Mouse (Mus musculus): ENCODE measurements around the gene Gtsf1l. TPM values are rescaled to one million over a fixed set of nuclear protein-coding genes. Genes with fewer than 3 reads are reported as not detected.
A peak's percentile ranks its signal among the peaks of the same experiment; 100 is the strongest.

The Gtsf1l gene
- polyA plus RNA-seq, 1 experiment from 2014 or later: not detected

GRCm38 (mm10) chr2:163075234-163075633 is 12.4 kb downstream of the Gtsf1l start:
- no peak for TF ChIP-seq CTCF (IDR thresholded peaks at IDR 0.05; ENCODE audit: low read depth)
- Histone ChIP-seq H3K4me3 (replicated peaks; ENCODE audit: low read depth, low read length) (no peak overlapping the region), H3K9ac (ENCODE audit: low read depth, low read length) (no peak overlapping the region), H3K27me3 (ENCODE audit: insufficient read depth, low read length) (no peaks in the 10 kb centered on the region), H3K4me1 (replicated peaks; ENCODE audit: insufficient read depth, low read length) (no peaks in the 10 kb centered on the region), H3K27ac (no peak overlapping the region), H3K4me2 (ENCODE audit: low read length) (no peak overlapping the region), H3K36me3 (ENCODE audit: insufficient read depth, low read length) (no peaks in the 10 kb centered on the region), H3K9me3 (replicated peaks; ENCODE audit: low read length) (no peaks in the 10 kb centered on the region)
- 90% methylated on average over 3 of the region's 3 CpGs for WGBS
- ATAC-seq (replicated peaks; ENCODE audit: low FRiP score, low read depth) (no peak), DNase-seq (ENCODE audit: low spot score) (no peak)

- H3K27ac ChIP-seq: no peak overlapping the region
- 0 out of 2 replicates have a peak, but pooled peaks have one; percentile 43 for ATAC-seq (replicated peaks; ENCODE audit: low FRiP score, low read depth)
- H3K9ac ChIP-seq (ENCODE audit: low read depth, low read length): no peak overlapping the region
- TF ChIP-seq CTCF (IDR thresholded peaks at IDR 0.05; ENCODE audit: low read depth): no peak
- no peak overlapping the region for H3K4me3 ChIP-seq (replicated peaks; ENCODE audit: low read depth, low read length)
- no peak overlapping the region for H3K4me2 ChIP-seq (ENCODE audit: low read length)
- no peaks in the 10 kb centered on the region for H3K36me3 ChIP-seq (ENCODE audit: insufficient read depth, low read length)
- H3K4me1 ChIP-seq (replicated peaks; ENCODE audit: insufficient read depth, low read length): no peaks in the 10 kb centered on the region
- H3K27me3 ChIP-seq (ENCODE audit: insufficient read depth, low read length): no peaks in the 10 kb centered on the region
- no peaks in the 10 kb centered on the region for H3K9me3 ChIP-seq (replicated peaks; ENCODE audit: low read length)
- 90% methylated on average over 12 of the region's 12 CpGs for WGBS
- no peak for DNase-seq (ENCODE audit: low spot score)
Observed at GRCm38 (mm10) chr2:163074808-163075207, 12.8 kb downstream of the Gtsf1l start.

GRCm38 (mm10) chr2:163074006-163074405 is 13.6 kb downstream of the Gtsf1l start:
- Histone ChIP-seq H3K27ac (no peak overlapping the region), H3K36me3 (ENCODE audit: insufficient read depth, low read length) (no peaks in the 10 kb centered on the region), H3K27me3 (ENCODE audit: insufficient read depth, low read length) (no peaks in the 10 kb centered on the region), H3K4me3 (replicated peaks; ENCODE audit: low read depth, low read length) (no peak overlapping the region), H3K4me2 (ENCODE audit: low read length) (no peak overlapping the region), H3K9me3 (replicated peaks; ENCODE audit: low read length) (no peaks in the 10 kb centered on the region), H3K4me1 (replicated peaks; ENCODE audit: insufficient read depth, low read length) (no peaks in the 10 kb centered on the region), H3K9ac (ENCODE audit: low read depth, low read length) (no peak overlapping the region)
- no peak for TF ChIP-seq CTCF (IDR thresholded peaks at IDR 0.05; ENCODE audit: low read depth)
- no peak for ATAC-seq (replicated peaks; ENCODE audit: low FRiP score, low read depth)
- DNase-seq (ENCODE audit: low spot score): no peak
- 73% methylated on average over 7 of the region's 7 CpGs for WGBS

GRCm38 (mm10) chr2:163073023-163073757 is 14.5 kb downstream of the Gtsf1l start:
- H3K9me3 ChIP-seq (replicated peaks; ENCODE audit: low read length): no peaks in the 10 kb centered on the region
- DNase-seq (ENCODE audit: low spot score): no peak
- H3K4me1 ChIP-seq (replicated peaks; ENCODE audit: insufficient read depth, low read length): no peaks in the 10 kb centered on the region
- WGBS: 87% methylated on average over 9 of the region's 9 CpGs
- peaks cover 5% of the 10 kb centered on the region; the same call in 1 of the 2 replicates for H3K36me3 ChIP-seq (ENCODE audit: insufficient read depth, low read length)
- H3K4me2 ChIP-seq (ENCODE audit: low read length): no peak overlapping the region
- 0 out of 2 replicates have a peak, but pooled peaks have one; percentile 33 for ATAC-seq (replicated peaks; ENCODE audit: low FRiP score, low read depth)
- H3K4me3 ChIP-seq (replicated peaks; ENCODE audit: low read depth, low read length): no peak overlapping the region
- H3K27me3 ChIP-seq (ENCODE audit: insufficient read depth, low read length): no peaks in the 10 kb centered on the region
- H3K9ac ChIP-seq (ENCODE audit: low read depth, low read length): no peak overlapping the region
- no peak for TF ChIP-seq CTCF (IDR thresholded peaks at IDR 0.05; ENCODE audit: low read depth)
- no peak overlapping the region for H3K27ac ChIP-seq

GRCm38 (mm10) chr2:163071590-163071989 is 16.1 kb downstream of the Gtsf1l start:
- DNase-seq (ENCODE audit: low spot score): no peak
- Histone ChIP-seq H3K4me3 (replicated peaks; ENCODE audit: low read depth, low read length) (no peak overlapping the region), H3K27ac (no peak overlapping the region), H3K27me3 (ENCODE audit: insufficient read depth, low read length) (no peaks in the 10 kb centered on the region), H3K4me1 (replicated peaks; ENCODE audit: insufficient read depth, low read length) (no peaks in the 10 kb centered on the region), H3K9ac (ENCODE audit: low read depth, low read length) (no peak overlapping the region), H3K4me2 (ENCODE audit: low read length) (no peak overlapping the region), H3K9me3 (replicated peaks; ENCODE audit: low read length) (no peaks in the 10 kb centered on the region), H3K36me3 (ENCODE audit: insufficient read depth, low read length) (peaks cover 5% of the 10 kb centered on the region; the same call in 1 of the 2 replicates)
- no peak for TF ChIP-seq CTCF (IDR thresholded peaks at IDR 0.05; ENCODE audit: low read depth)
- ATAC-seq (replicated peaks; ENCODE audit: low FRiP score, low read depth): no peak
- 77% methylated on average over 3 of the region's 3 CpGs for WGBS

GRCm38 (mm10) chr2:163070213-163070612 is 17.4 kb downstream of the Gtsf1l start:
- Histone ChIP-seq H3K9me3 (replicated peaks; ENCODE audit: low read length) (no peaks in the 10 kb centered on the region), H3K4me3 (replicated peaks; ENCODE audit: low read depth, low read length) (no peak overlapping the region), H3K4me1 (replicated peaks; ENCODE audit: insufficient read depth, low read length) (no peaks in the 10 kb centered on the region), H3K9ac (ENCODE audit: low read depth, low read length) (no peak overlapping the region), H3K27ac (no peak overlapping the region), H3K36me3 (ENCODE audit: insufficient read depth, low read length) (peaks cover 5% of the 10 kb centered on the region; the same call in 1 of the 2 replicates), H3K27me3 (ENCODE audit: insufficient read depth, low read length) (no peaks in the 10 kb centered on the region), H3K4me2 (ENCODE audit: low read length) (no peak overlapping the region)
- ATAC-seq (replicated peaks; ENCODE audit: low FRiP score, low read depth) (no peak), DNase-seq (ENCODE audit: low spot score) (peak; percentile 25)
- TF ChIP-seq CTCF (IDR thresholded peaks at IDR 0.05; ENCODE audit: low read depth): peak; percentile 39; the same call in 1 of the 2 replicates
- WGBS: 78% methylated on average over 3 of the region's 3 CpGs
